In the genomic region with DNA sequence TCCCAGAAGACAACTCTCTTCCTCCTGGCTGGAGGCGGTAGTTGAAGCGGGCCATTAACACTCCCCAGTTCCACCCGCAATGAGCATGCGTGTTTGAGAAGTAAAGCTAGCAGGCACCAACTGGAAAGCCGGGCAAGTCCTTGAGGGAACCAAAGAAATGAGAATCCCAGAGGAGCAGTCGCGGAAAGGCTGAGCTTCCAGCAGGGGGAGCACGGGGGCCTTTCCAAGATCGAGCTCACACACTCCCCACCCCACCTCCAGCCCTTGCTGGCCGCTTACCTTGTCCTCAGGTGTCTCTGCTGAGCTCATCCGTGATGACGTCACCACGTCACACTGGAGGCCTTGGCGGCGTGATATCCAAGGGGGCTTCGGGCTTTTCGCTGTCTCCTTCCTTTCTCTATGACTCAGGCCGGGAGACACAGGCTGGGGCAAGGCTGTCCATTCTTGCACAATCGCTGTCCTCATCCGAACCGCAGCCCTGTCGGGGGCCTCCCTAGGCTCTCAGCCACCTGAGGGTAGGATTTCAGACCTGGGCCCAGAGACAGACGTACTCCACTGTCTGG, we compare ENCODE assay signal across 8 mouse cellular contexts. TPM values are rescaled to one million over a fixed set of nuclear protein-coding genes. Genes with fewer than 3 reads are reported as not detected.
DNase-seq lines count a peak whose midpoint lies in the region; ATAC-seq and TF ChIP-seq lines count a peak whose summit lies in the region.

Gene Ptges (minus strand): TSS at position 381 of the 563 bp plus-strand sequence.

- no peaks in the 10 kb centered on the region for H3K36me3 ChIP-seq in intestine, postnatal 0 days (ENCODE audit: control insufficient read depth, insufficient read depth)
- no peaks in the 10 kb centered on the region for H3K36me3 ChIP-seq in limb, embryonic 12.5 days
- no peaks in the 10 kb centered on the region for H3K36me3 ChIP-seq in midbrain, embryonic 13.5 days

- H3K9me3 ChIP-seq in intestine, postnatal 0 days (ENCODE audit: control insufficient read depth): no peaks in the 10 kb centered on the region
- H3K9me3 ChIP-seq in limb, embryonic 12.5 days: no peaks in the 10 kb centered on the region
- H3K9me3 ChIP-seq in midbrain, embryonic 13.5 days: no peaks in the 10 kb centered on the region

- H3K4me2 ChIP-seq in intestine, postnatal 0 days (replicated peaks; ENCODE audit: low read depth): peak within 1 kb of the TSS; percentile 72
- peak within 1 kb of the TSS; percentile 60 for H3K4me2 ChIP-seq in limb, embryonic 12.5 days
- H3K4me2 ChIP-seq in midbrain, embryonic 13.5 days (replicated peaks): peak within 1 kb of the TSS; percentile 60

- peak; percentile 84 for TF ChIP-seq CTCF in intestine, postnatal 0 days (IDR thresholded peaks at IDR 0.05; ENCODE audit: low read depth)

- H3K9ac ChIP-seq in intestine, postnatal 0 days (ENCODE audit: low read depth, low read length): peak within 1 kb of the TSS; percentile 26
- H3K9ac ChIP-seq in limb, embryonic 12.5 days (replicated peaks): no peak within 1 kb of the TSS; the same call in 1 of the 2 replicates
- H3K9ac ChIP-seq in midbrain, embryonic 13.5 days (replicated peaks): peak within 1 kb of the TSS; percentile 64

- peak within 1 kb of the TSS; percentile 35 for H3K27ac ChIP-seq in intestine, postnatal 0 days (ENCODE audit: low read depth, low read length)
- no peak within 1 kb of the TSS for H3K27ac ChIP-seq in limb, embryonic 12.5 days
- H3K27ac ChIP-seq in midbrain, embryonic 13.5 days: no peak within 1 kb of the TSS

- H3K4me3 ChIP-seq in intestine, postnatal 0 days (ENCODE audit: low read depth, low read length): peak within 1 kb of the TSS; percentile 23
- H3K4me3 ChIP-seq in limb, embryonic 12.5 days (replicated peaks): peak within 1 kb of the TSS; percentile 23
- H3K4me3 ChIP-seq in midbrain, embryonic 13.5 days (replicated peaks): peak within 1 kb of the TSS; percentile 34

- peak; percentile 77 to 79 for DNase-seq in left cerebral cortex, adult 18-20 months (ENCODE audit: low spot score in 2 of 2)
- no peak for DNase-seq in left cerebral cortex, adult 11 months (ENCODE audit: low spot score)
- DNase-seq in embryo, embryonic 9.5 days (ENCODE audit: extremely low spot score): peak; percentile 74
- DNase-seq in gonadal fat pad, adult 2 months (ENCODE audit: low read depth): no peak
- DNase-seq in spleen, postnatal 14 days (ENCODE audit: low spot score in 2 of 2): peak; percentile 22 to 33

- ATAC-seq in intestine, postnatal 0 days: peak; percentile 55
- no peak for ATAC-seq in limb, embryonic 12.5 days (ENCODE audit: insufficient number of reproducible peaks, insufficient read depth, low FRiP score, low TSS enrichment, low read depth)
- ATAC-seq in midbrain, embryonic 13.5 days: peak; percentile 68

- under 1% methylated on average over 23 of the region's 23 CpGs for WGBS in intestine, postnatal 0 days
- 4% methylated on average over 23 of the region's 23 CpGs for WGBS in limb, embryonic 12.5 days
- WGBS in midbrain, embryonic 13.5 days: 3% methylated on average over 23 of the region's 23 CpGs

- H3K4me1 ChIP-seq in intestine, postnatal 0 days (replicated peaks; ENCODE audit: control insufficient read depth, insufficient read depth, low read length): 0 out of 2 replicates have a peak, but pooled peaks cover 4% of the 10 kb centered on the region
- peaks cover 20% of the 10 kb centered on the region for H3K4me1 ChIP-seq in limb, embryonic 12.5 days (replicated peaks)
- H3K4me1 ChIP-seq in midbrain, embryonic 13.5 days (replicated peaks): peaks cover 19% of the 10 kb centered on the region

- H3K27me3 ChIP-seq in intestine, postnatal 0 days (replicated peaks; ENCODE audit: control insufficient read depth, insufficient read depth, low read length): no peaks in the 10 kb centered on the region
- H3K27me3 ChIP-seq in limb, embryonic 12.5 days: no peaks in the 10 kb centered on the region
- 0 out of 2 replicates have a peak, but pooled peaks cover 2% of the 10 kb centered on the region for H3K27me3 ChIP-seq in midbrain, embryonic 13.5 days

RNA-seq across cellular contexts. Expression of gene Ptges, which starts in this region (rescaled TPM):
- 1 to 10 TPM; 7.1 to 9.8 TPM for total RNA-seq in left cerebral cortex, adult 18-20 months (2021)
- 151 and 205 TPM in 2 replicates for polyA plus RNA-seq in gonadal fat pad, adult 2 months (2012; rRNA removed)
- 2.8 and 3.6 TPM in 2 replicates for polyA plus RNA-seq in intestine, postnatal 0 days (2015; fragmentation: Nextera tagmentation; extraction: Ambion mirVana)
- polyA plus RNA-seq in limb, embryonic 12.5 days (2016; fragmentation: Nextera tagmentation; extraction: Ambion mirVana): 11.5 and 12.8 TPM in 2 replicates
- 2.5 and 2.9 TPM in 2 replicates for polyA plus RNA-seq in midbrain, embryonic 13.5 days (2015; fragmentation: Nextera tagmentation; extraction: Ambion mirVana)

Comparison
In these comparisons a context has a peak if more than half of its experiments do, and no peak if none do; other contexts are left out.
1. RNA of gene Ptges (polyA plus RNA-seq): 151 to 205 TPM in gonadal fat pad, adult 2 months; 11.5 to 12.8 TPM in limb, embryonic 12.5 days, 2.5 to 2.9 TPM in midbrain, embryonic 13.5 days and 2.8 to 3.6 TPM in intestine, postnatal 0 days; every median in the first group is over 10 times any median in the second.
2. DNase-seq: peak in left cerebral cortex, adult 18-20 months (2 of 2), embryo, embryonic 9.5 days (single experiment) and spleen, postnatal 14 days (2 of 2); none in left cerebral cortex, adult 11 months (single experiment) and gonadal fat pad, adult 2 months (single experiment).
3. Peak in every context shown above with its lines, with median percentiles within 50 percentile points of each other: H3K4me2 ChIP-seq and H3K4me3 ChIP-seq.